Mouse (Mus musculus): ENCODE results near the gene Eno3. TPM values are rescaled to one million over a fixed set of nuclear protein-coding genes. Genes with fewer than 3 reads are reported as not detected.
A peak's percentile ranks its signal among the peaks of the same experiment; 100 is the strongest.

Eno3 gene
- total RNA-seq, 1 experiment = 31.7 TPM

DNA sequence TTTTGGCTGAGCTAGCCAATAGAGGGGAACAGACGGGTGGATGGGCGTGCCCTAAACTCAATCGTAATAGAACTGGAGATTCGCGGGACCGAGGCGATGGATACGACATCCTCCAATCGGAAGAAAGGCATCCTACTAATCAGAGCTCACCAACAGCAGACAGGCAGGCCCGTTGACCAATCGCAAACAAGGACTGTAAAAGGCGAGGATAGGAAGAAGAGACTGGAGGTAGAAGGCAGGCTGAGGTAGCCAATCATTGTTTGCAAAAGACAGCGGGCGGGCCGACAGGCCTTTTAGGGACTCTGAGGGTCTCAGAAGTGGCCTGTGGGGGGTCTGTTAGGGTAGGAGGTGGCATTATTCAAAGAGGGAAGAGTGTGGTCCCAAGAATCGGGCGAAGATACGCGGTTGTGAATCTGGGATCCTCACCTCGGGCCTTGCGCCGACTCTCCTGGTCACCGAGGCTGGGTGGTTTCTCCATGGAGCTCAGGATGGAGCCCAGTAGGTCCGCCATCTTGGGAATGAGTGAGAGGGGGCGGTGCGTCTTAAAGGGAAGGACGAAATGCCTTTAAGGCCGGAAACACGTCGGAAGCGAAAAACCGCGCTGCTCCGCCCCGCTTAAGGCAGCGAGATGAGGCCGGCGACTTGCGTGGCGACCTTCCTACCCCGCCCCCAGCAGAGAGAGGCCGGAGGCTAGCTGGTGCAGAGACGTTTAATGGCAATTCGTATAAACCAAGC is 11.9 kb downstream of the Eno3 start, which contains the start of gene Spag7:
Spag7 (minus strand) TSS at position 646 of the 735 bp plus-strand sequence.
- Histone ChIP-seq H3K27ac (ENCODE audit: insufficient read depth, low read depth, low read length, poor library complexity, severe bottlenecking) (peak within 1 kb of the TSS; percentile 95), H3K9me3 (ENCODE audit: control insufficient read depth, insufficient read depth, low read depth, low read length) (no peaks in the 10 kb centered on the region), H3K4me3 (ENCODE audit: insufficient read depth in 1 of 2, low read depth in 1 of 2, low read length in 2 of 2, poor library complexity in 1 of 2, severe bottlenecking in 1 of 2) (peak within 1 kb of the TSS; percentile 74 to 91), H3K36me3 (ENCODE audit: control insufficient read depth, insufficient read depth, low read length, poor library complexity, severe bottlenecking) (peaks cover 23% of the 10 kb centered on the region), H3K9ac (ENCODE audit: insufficient read depth, low read depth, low read length, poor library complexity, severe bottlenecking) (peak within 1 kb of the TSS; percentile 95), H3K4me1 (ENCODE audit: control insufficient read depth in 2 of 2, insufficient read depth in 2 of 2, low read length in 2 of 2, poor library complexity in 1 of 2) (peaks cover 0 to 9% of the 10 kb centered on the region in 2 experiments; a peak in 2 of 4 replicates)
- DNase-seq (ENCODE audit: low read depth, low spot score) = peak; percentile 98
- TF ChIP-seq HCFC1 (IDR thresholded peaks at IDR 0.05; ENCODE audit: borderline replicate concordance, insufficient read depth, low read length) = peak; percentile 56; the same call in 1 of the 2 replicates
- no peak for TF ChIP-seq ZC3H11A (IDR thresholded peaks at IDR 0.05; ENCODE audit: borderline replicate concordance, low read depth, low read length)
- TF ChIP-seq CHD2 (IDR thresholded peaks at IDR 0.05; ENCODE audit: low read depth, low read length) = peak; percentile 96
- TF ChIP-seq ZNF384 (IDR thresholded peaks at IDR 0.05; ENCODE audit: low read depth, low read length) = no peak
- in situ Hi-C loops (cut with MboI; ENCODE audit: low sequenced_read_pairs in 2 of 2, unreplicated experiment in 2 of 2) = no loop called here

DNA sequence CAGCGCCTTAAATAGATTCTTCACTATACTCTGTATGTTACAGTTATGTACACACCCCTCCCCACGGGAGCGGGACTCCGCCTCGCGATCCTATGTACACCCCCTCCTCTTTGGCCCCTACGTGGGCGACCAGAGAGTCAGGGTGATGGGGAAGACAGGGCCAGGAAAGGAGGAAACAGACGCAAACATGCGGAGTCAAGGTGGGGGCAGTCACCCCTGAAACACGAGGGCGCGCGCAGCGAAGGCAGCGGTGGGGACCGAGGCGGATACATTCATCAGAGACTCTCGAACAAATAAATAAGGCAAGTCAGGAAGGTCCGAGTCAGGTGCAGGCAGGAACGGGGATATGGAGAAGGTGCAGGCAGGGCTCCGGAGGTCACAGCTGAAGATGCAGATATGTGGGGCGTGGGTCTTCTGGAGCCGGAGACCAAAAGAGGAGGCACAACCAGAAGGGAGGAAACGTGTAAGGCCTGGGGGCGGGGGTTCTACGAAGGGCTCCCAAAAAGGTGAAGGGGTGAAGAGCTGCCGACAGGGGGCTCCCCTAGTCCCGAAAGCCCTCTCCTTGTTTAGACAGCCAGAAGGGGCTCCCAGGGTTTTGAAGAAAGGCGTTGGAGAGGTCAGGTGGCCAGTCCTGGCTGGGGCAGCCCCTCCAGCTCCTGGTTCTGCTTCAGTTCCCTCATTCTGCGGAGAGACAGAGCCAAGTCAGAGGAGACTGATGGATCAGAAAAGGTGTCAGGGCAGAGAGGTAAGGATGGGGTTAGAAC is 12.8 kb downstream of the Eno3 start:
- TF ChIP-seq HCFC1 (IDR thresholded peaks at IDR 0.05; ENCODE audit: borderline replicate concordance, insufficient read depth, low read length) (0 out of 2 replicates have a peak, but pooled peaks have one; percentile 52), ZNF384 (IDR thresholded peaks at IDR 0.05; ENCODE audit: low read depth, low read length) (no peak)
- in situ Hi-C loops (cut with MboI; ENCODE audit: low sequenced_read_pairs in 2 of 2, unreplicated experiment in 2 of 2) = no loop called here
- Histone ChIP-seq H3K4me1 (ENCODE audit: control insufficient read depth in 2 of 2, insufficient read depth in 2 of 2, low read length in 2 of 2, poor library complexity in 1 of 2) (peaks cover 0 to 13% of the 10 kb centered on the region in 2 experiments; a peak in 2 of 4 replicates), H3K36me3 (ENCODE audit: control insufficient read depth, insufficient read depth, low read length, poor library complexity, severe bottlenecking) (peaks cover 15% of the 10 kb centered on the region), H3K4me3 (ENCODE audit: insufficient read depth in 1 of 2, low read depth in 1 of 2, low read length in 2 of 2, poor library complexity in 1 of 2, severe bottlenecking in 1 of 2) (peak overlapping the region; percentile 74 to 84), H3K9me3 (ENCODE audit: control insufficient read depth, insufficient read depth, low read depth, low read length) (no peaks in the 10 kb centered on the region), H3K27ac (ENCODE audit: insufficient read depth, low read depth, low read length, poor library complexity, severe bottlenecking) (peak overlapping the region; percentile 95), H3K9ac (ENCODE audit: insufficient read depth, low read depth, low read length, poor library complexity, severe bottlenecking) (peak overlapping the region; percentile 95)
- peak; percentile 68 for DNase-seq (ENCODE audit: low read depth, low spot score)

DNA sequence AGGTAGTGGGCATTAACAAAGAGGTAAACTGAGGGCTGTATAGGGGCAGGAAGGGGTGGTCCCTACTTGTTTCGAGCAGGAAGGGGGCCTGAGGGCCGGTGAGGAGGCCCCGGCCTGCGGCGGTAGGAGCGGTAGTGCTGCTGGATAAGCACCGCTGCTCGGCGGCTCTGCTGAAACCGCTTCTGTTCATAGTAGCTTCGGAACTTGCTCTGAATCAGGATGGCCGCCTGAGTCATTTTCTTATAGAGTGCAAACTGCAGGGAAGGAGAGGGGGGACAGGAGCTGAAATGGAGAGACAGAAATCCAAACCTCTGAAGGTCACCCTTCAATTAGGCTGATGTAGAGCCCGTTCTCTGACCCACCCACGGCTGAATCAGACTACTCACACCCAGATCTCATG is 13.5 kb downstream of the Eno3 start:
- DNase-seq (ENCODE audit: low read depth, low spot score) = no peak
- H3K36me3 ChIP-seq (ENCODE audit: control insufficient read depth, insufficient read depth, low read length, poor library complexity, severe bottlenecking) = peaks cover 12% of the 10 kb centered on the region; the same call in 1 of the 2 replicates
- in situ Hi-C loops (cut with MboI; ENCODE audit: low sequenced_read_pairs in 2 of 2, unreplicated experiment in 2 of 2) = no loop called here
- H3K27ac ChIP-seq (ENCODE audit: insufficient read depth, low read depth, low read length, poor library complexity, severe bottlenecking) = peak overlapping the region; percentile 11; the same call in 1 of the 2 replicates
- no peaks in the 10 kb centered on the region for H3K9me3 ChIP-seq (ENCODE audit: control insufficient read depth, insufficient read depth, low read depth, low read length)
- TF ChIP-seq ZC3H11A (IDR thresholded peaks at IDR 0.05; ENCODE audit: borderline replicate concordance, low read depth, low read length) (no peak), HCFC1 (IDR thresholded peaks at IDR 0.05; ENCODE audit: borderline replicate concordance, insufficient read depth, low read length) (no peak), CHD2 (IDR thresholded peaks at IDR 0.05; ENCODE audit: low read depth, low read length) (no peak), MAFK (IDR thresholded peaks at IDR 0.05; ENCODE audit: insufficient read depth, low read depth, low read length) (no peak), ZNF384 (IDR thresholded peaks at IDR 0.05; ENCODE audit: low read depth, low read length) (no peak)
- H3K9ac ChIP-seq (ENCODE audit: insufficient read depth, low read depth, low read length, poor library complexity, severe bottlenecking) = peak overlapping the region; percentile 95
- peaks cover 0 to 13% of the 10 kb centered on the region in 2 experiments; a peak in 2 of 4 replicates for H3K4me1 ChIP-seq (ENCODE audit: control insufficient read depth in 2 of 2, insufficient read depth in 2 of 2, low read length in 2 of 2, poor library complexity in 1 of 2)
- H3K4me3 ChIP-seq (ENCODE audit: insufficient read depth in 1 of 2, low read depth in 1 of 2, low read length in 2 of 2, poor library complexity in 1 of 2, severe bottlenecking in 1 of 2) = peak overlapping the region; percentile 74 to 84

DNA sequence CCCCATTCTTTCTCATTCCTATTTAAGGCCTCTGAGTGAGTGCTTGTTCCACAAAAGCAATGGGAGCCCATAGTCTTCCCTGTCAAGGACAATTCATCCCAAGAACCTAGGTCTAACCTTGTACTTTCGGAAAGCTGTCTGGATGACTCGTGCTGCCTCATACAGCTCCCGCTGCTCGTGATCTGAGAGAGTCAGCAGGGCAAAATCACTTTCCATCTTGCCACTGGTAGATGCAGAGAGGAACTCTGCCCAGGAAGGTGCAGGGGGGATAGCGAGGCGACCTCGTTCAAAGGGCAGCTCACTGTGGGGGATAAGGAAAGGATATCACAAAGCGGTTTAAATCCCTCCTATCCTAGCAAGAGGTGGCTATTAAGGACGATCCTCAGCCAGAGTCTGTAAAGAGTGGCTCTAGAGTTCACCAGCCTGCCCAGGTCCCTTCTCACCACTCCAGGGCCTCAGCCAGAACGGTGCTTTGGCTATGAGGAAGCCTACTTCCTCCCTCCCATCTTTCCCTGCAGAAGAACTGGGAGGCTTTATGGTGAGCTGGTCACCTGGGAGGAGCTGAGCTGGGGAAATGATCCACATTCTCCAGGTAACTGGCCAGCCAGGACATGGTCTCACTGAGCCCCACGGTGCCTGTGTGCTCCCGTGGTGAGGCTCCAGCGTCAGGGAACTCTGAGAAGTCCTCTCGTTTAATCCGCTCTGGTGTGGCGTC is 14.5 kb downstream of the Eno3 start:
- Histone ChIP-seq H3K9ac (ENCODE audit: insufficient read depth, low read depth, low read length, poor library complexity, severe bottlenecking) (0 out of 2 replicates have a peak overlapping the region, but pooled peaks have one; percentile 17), H3K4me3 (ENCODE audit: insufficient read depth in 1 of 2, low read depth in 1 of 2, low read length in 2 of 2, poor library complexity in 1 of 2, severe bottlenecking in 1 of 2) (no peak overlapping the region), H3K27ac (ENCODE audit: insufficient read depth, low read depth, low read length, poor library complexity, severe bottlenecking) (no peak overlapping the region), H3K4me1 (ENCODE audit: control insufficient read depth in 2 of 2, insufficient read depth in 2 of 2, low read length in 2 of 2, poor library complexity in 1 of 2) (peaks cover 0 to 13% of the 10 kb centered on the region in 2 experiments; a peak in 2 of 4 replicates), H3K36me3 (ENCODE audit: control insufficient read depth, insufficient read depth, low read length, poor library complexity, severe bottlenecking) (peaks cover 11% of the 10 kb centered on the region; the same call in 1 of the 2 replicates), H3K9me3 (ENCODE audit: control insufficient read depth, insufficient read depth, low read depth, low read length) (no peaks in the 10 kb centered on the region)
- in situ Hi-C loops (cut with MboI; ENCODE audit: low sequenced_read_pairs in 2 of 2, unreplicated experiment in 2 of 2) = no loop called here
- no peak for DNase-seq (ENCODE audit: low read depth, low spot score)
- TF ChIP-seq ZC3H11A (IDR thresholded peaks at IDR 0.05; ENCODE audit: borderline replicate concordance, low read depth, low read length) (no peak), CHD2 (IDR thresholded peaks at IDR 0.05; ENCODE audit: low read depth, low read length) (no peak), HCFC1 (IDR thresholded peaks at IDR 0.05; ENCODE audit: borderline replicate concordance, insufficient read depth, low read length) (no peak), MAFK (IDR thresholded peaks at IDR 0.05; ENCODE audit: insufficient read depth, low read depth, low read length) (no peak), ZNF384 (IDR thresholded peaks at IDR 0.05; ENCODE audit: low read depth, low read length) (no peak)

All from ES-E14 (cell line).